Mouse (Mus musculus) urinary bladder, postnatal 25 days (tissue): ENCODE data around the gene Myf5.

Source experiments
- DNase-seq: peaks from one replicate; pipeline ENCODE4 v3.0.0; 2022; ENCODE audit warnings: low spot score

Myf5 gene

DNA sequence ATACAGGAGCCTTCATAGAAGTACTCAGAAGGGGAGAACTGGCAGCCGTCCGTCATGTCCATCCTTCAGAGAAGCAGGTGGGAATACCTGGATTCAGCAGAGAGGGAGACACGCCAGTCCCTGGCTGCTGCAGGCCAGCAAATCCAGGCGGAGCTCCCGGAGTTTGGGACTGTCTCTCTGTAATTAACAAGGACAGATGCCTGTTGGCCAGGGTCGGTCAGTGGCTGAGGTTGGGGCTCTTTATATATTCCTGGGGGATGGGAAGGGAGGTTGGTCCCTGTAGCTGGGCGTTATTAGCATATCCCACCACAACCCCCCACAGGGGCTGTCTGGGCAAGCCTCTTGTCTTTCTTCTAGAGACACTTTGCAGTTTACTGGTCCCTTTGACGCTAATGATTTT is at the start of gene Myf5:
Gene Myf5, minus strand, starts transcription at position 265 of the 400 bp plus-strand sequence.
- DNase-seq = no peak

DNA sequence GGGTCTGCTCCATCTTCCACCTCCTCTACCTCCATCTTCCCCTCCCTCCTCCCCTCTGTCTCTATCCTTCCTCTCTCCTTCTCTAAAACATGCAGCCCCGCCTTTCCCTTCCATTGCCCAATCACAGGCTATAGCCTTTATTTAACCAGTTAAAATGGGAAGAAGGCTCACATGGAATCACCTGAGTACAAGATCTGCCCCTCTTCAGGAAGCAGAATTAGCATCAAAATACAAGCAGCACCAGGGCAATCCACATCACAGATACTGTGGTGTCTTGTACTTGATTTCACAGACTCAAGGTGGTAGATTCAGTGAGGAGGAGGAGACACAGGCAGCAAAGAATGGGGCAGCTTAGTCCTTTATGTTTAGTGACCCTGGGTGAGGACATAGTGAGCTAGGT is 42.8 kb upstream of the Myf5 start:
- DNase-seq = no peak

DNA sequence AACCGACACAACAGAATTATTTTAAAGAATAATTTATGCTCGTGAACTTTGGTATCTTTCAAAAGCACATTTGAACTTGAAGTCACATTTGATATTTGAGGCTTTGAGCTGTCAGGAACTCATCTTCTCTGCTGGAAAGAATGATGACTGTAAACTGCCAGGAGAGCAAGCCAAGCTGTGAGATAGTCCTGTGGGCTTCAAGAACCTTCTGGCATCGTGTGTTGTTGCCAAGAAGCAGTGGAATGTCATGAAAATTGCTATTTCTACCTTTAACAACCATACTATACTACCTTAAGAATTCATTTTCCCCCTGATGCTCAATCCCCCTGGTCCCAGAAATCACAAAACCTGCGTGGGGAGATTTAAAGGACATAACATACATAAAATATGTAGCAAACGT is 33.3 kb upstream of the Myf5 start:
- no peak for DNase-seq

DNA sequence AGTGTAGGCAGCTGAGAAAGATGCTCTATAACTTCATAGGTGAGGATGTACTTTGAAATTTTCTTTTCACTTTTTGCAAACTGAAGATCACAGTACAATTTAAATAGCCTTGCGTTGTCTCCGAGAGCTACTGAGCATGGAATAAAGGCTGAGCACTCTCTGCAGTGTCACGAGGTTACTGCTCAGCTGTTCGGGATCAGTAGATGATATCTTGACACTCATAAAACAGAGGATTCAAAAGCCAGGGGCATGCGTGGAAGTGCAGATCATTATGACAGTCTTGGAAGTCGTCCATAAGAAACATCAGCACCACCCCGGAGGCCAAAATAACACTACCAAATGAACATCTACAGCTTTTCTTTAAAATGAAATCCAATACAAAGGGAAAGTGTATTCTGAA is 30.7 kb upstream of the Myf5 start:
- DNase-seq = no peak

DNA sequence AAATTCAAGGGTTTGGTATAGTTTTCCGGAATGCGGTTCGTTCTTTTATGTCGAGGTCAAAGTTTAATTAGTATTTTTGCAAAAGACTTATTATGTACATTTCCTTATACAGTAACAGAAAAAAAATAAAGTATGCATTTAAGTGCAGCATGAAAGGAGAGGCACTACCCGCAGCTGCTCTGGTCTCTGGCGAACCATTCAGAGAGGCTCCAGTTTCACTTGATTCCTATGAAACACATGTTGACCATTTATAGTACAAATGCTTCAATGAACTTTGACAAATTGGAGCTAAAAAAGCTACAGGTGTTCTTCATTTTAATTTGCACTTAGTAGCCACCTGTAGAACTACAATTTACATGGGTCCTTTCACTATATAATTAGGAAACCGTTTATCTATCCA is 28.8 kb upstream of the Myf5 start:
- DNase-seq = no peak

DNA sequence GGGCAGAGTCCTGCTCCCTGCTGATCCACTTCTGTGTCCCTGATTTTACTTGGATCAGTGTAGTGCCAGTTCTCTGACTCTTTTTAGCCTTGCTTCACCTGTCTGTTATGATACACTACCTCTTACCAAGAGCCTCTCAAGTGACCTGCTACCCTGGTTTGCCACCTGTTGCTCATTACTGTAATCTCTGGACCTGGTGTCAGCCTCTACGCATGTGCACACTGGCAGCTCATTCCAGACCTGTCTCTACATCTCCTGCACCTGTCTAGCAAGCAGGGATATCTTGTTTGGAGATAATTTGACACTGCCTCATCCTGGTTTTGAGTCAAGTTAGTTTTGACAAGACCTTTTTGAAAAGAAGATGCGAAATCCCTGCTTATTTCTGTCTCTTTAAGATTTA is 20.5 kb upstream of the Myf5 start:
- no peak for DNase-seq

DNA sequence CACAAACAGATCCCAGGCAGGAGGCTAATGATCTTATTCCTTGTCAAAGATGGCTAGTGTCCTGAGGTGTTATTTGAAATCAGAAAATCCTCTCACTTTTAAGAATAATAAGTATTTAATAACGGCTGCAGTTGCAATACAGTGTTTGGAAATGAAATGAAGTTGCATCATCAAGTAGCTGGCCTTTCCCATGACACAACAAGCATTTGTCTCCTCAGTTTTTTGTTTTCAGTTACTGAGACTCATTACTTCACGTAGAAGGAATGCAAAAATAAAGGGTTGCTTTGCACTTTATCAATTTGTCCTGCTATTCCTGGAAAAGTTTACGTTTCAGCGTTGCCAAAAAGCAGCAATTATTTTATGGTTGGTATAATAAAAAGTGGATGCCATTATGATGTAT is 17.5 kb upstream of the Myf5 start:
- DNase-seq = no peak

DNA sequence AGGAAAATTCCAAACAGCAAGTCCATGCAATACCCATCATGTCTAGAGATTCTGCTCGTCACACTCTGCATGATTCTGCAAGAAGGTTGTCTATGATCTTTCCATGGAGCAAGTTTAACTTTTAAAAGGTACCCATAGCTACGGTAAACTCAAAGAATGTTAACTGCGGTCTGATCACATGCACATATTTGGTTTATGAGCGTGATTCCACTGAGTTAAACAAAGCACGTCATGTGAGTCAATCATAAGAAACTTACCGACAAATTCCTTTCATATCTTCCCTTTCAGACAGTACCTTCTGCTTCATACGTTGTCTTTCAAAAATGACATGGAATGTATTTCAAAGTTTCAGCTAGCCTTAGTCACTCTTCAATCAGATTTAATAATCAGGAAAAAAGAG is 16.3 kb upstream of the Myf5 start:
- no peak for DNase-seq

DNA sequence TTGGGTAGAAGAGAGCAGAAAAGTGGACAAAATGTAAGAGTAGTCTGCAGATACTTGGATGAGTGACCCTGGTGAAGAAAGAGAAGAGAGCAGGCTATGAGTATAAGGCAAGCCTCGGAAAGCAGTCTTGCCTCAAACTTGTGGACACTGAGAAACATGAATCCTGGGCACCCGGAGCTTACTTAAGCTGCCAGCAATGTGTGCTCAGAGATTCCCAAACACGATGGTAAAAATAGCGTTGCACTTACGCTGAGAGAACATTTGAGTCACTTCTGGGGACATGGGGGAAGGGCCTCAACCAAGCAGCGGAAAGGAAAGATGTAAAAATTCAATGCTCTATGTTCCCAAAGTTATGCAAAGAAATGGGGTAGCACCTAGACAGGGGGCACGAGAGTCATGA is 13.7 kb upstream of the Myf5 start:
- DNase-seq = no peak

DNA sequence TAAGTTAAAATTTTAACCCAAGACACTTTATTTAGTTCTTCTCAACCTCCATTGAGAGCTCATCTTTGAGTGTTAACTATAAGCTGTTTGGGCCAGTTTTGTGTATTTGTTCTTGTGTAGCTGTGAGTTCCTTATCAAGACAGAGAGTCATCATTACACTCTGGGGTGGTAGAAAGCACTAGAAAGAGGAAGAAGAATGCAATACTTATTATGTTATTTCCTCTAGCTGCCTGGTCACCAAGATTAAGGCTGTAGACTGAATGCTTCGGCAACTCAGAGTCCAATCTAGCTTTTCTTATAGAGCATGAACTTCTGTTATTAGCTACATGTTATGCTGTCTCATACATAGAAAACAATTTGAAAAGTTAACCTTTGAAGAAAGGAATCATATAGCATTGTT is 10.5 kb upstream of the Myf5 start:
- no peak for DNase-seq

DNA sequence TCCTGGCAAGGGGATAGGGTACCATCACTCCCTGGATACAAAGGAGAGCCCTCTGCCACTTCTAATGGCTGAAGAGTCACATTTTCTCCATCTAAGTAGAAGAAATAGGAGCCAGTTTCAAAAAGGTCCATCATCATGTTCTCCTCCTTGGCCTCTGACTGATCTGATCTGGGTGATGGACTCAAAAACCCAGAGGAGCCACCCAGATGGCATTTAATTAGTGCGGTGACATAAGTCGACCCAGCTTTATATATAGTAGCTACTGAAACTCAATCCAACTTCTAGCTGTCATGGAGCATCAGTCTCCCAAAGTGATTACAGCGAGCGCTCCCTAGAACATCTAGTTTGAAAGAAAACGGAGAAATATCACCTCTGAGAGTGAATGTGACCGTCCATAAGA is 8.6 kb upstream of the Myf5 start, which contains the start of gene Myf6:
Gene Myf6, minus strand, starts transcription at position 170 of the 400 bp plus-strand sequence.
- no peak for DNase-seq

DNA sequence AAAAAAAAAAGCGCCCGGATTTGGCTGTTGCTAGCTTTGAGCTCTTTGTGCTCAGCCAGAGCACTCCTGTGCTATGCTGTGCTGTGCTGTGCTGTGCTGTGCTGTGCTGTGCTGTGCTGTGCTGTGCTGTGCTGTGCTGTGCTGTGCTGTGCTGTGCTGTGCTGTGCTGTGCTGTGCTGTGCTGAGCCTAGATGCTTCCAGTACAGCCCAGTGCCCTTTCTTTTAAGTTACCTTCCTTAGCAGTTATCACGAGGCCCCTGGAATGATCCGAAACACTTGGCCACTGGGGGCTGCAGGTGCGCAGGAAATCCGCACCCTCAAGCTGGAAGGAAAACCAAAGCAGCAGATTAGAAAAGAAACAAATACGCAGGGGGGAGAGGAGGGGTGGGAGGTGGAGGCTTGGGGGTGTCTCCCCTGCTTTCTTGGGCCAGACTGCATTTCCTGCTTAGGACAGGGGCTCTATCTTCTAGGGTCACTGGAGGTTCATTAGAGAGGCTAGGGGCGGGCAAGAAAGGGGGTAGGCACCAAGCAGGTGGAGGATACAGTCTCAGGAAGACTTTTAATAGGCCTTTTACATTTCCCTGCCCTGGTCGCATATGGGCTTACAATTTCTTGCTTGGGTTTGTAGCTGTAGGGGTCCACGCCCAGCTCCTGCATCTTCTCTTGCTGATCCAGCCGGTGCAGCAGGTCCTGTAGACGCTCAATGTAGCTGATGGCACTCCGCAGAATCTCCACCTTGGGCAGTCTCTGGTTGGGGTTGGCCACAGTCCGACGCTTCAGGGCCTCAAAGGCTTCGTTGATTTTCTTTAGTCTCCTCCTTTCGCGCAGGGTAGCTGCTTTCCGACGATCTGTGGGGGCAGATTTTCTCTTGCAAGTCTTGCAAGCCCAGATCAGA is 7.9 kb upstream of the Myf5 start:
- no peak for DNase-seq

DNA sequence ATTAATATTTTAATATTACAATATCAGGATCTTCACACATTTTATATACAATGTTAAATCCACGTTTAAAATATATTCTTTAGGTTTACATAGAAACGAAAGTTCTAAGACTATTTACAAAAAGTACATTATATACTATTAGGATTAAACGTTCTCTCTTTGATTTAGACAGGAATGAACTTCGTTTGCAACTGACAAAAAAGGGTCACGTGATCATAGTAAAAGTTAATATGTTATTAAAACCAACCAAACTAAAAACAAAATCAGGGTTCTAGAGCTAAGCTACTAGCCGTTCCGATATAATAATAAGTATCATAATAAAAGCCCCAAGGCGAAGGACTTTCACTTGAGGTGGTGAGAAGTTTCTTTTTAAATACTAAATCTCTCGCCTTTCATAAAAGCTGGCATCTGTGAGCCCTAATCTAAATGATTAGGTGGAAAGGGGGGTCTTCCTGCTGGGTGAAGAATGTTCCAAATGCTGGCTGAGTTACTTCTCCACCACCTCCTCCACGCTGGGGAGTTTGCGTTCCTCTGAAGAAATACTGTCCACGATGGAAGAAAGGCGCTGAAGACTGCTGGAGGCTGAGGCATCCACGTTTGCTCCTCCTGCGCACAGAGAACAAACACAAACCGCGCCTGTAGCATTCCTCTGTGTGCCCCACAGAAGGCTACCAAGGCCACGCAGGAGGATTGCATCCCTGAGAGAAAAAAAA is 7.1 kb upstream of the Myf5 start:
- no peak for DNase-seq

DNA sequence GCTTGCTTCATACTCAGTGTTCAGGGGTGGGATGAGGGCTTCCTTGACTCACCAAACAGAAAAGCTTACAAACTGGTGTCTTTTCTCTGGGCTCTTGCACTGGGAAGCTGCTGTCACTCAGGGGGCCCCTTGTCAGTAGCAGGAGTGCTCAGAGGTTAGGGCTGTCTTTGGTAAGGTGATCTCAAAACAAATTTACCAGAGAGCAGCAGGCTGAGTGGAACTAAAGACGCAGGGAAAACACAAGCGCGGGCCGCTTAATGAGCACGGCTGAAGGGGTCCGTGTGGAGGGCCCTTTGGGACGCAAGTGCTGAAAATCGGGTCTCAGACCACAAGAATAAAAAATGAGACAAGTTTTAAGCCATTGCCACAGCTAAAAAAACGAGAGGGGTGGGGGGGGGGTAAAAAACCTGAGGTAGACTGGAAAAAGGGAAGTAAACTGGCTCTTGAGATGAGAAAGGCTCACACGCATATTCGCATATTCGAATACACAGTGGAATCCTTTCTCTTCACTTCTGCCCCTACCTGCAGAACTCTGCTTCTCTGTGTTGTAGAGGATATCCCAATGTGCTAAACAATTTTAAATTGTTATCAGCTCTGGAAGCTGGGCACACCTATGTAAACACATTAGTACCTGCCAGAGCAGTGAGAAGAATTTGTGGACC is 2.9 kb upstream of the Myf5 start:
- no peak for DNase-seq

DNA sequence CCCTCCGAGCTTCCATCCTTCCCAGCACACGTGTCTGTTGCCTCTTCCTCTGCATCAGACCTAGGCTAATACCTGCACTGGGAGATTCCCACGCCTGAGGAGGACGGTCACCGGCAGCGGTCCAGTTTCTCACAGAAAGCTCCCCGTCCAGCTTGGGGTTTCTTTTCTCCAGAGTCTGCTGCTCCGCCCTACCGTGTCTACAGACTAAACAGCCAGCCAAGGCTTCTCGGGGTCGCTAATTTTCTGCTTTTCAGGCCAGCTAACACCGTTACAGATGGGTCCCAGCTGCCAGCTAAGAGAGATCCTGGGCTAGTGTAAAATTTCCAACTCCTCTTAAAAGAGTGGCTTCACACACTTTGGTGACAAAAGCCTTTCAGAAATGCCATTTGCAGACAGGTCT is 836 bp upstream of the Myf5 start:
- DNase-seq = no peak

DNA sequence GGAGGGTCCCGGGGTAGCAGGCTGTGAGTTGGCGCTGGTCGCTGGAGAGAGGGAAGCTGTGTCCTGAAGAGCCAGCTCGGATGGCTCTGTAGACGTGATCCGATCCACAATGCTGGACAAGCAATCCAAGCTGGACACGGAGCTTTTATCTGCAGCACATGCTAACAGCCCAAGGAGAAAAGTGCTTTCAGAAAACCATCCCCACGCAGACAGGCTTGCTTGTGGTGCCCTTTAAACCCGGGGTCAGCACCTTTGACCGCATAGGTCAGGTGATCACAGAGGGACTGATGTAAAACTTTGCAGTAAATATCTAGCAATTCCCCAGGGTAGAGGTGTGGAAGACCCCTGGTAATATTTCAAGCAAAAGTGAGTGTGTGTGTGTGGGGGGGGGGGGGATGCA is 1.9 kb downstream of the Myf5 start:
- no peak for DNase-seq

DNA sequence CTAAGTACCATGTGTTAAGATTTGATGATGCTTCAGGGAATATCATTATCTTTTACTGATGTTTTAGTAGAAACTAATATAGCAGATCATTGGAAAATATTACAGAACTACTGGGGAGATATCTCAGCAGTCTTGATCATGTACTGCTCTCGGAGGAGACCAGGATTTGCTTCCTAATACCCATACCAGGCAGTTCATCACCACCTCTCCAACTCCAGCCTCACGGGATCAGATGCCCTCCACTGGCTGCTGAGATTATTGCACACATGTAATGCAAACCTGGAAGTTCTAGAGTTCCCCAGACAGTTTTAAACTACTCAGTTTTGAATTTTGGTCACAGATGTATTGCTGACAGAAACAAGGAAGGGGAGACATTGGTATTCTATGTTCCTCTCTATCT is 12.4 kb downstream of the Myf5 start:
- DNase-seq = no peak

DNA sequence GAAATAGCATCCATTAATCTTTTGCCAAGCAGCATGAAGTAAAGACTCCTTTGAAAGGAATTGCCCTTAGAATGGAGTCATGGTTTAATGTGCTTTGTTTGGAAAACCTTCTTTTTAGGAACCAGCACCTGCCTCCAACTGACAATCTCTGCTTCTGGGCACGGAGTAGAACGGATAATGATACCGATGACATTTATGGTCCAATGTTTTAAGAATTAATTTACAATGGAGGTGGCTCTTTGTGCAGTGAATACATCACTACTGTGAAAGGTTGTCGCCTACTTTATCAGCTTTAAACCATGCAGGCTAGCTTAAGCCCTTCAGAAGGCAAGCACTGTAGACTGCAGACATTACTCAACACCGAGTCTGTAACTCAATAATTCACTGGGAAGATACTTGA is 14.2 kb downstream of the Myf5 start:
- no peak for DNase-seq

DNA sequence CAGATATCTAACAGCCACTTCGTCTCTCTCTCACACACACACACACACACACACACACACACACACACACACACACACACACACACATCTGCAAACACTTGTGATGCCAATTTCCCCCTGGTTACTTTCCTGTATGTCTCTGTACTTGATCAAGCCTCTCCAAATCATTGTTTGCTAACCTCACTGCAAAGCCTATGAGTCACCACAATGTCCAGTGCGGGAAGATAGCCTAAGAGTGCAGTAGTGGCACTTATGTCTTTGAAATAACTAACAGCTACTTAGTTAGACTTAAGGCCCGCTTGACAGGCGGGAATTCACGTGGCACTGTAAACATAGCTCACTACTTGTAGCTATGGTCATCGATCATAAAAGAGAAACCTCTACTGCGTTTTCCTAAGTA is 18.1 kb downstream of the Myf5 start:
- DNase-seq = no peak

DNA sequence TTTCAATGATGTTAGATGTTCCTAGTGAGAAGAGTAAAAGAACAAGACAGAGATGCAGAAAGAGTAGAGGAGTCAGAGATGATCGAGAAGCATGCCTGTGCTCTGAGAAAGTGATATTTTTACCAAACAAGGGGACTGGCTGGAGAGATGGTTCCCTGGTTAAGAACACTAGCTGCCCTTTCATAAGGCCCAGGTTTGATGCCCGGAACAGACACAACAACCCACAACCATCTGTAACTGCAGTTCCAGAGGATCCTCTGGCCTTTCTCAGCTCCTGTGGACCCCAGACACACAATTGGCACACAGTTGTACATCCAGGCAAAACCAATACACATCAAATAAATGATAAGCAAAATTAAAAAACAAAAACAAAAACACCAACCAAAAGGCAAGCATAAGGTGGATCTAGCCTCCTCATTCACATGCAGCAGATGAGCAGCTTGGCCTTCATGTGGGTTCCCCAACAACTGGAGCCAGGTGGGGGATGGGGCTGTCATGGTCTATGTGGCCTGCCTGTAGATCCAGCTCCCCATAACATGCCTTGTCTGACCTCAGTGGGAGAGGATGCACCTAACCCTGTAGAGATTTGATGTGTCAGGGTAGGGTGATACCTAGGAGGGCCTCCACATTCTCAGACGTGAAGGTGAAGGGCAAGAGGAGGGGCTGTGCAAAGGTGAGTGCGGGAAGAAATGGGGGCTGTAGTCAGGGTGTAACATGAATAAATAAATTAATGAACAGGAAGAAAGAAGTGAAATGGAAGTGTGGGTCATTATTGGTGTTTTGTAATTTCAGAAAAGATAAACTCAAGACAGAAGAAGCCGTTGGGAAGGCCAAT is 36.2 kb downstream of the Myf5 start:
- no peak for DNase-seq

DNA sequence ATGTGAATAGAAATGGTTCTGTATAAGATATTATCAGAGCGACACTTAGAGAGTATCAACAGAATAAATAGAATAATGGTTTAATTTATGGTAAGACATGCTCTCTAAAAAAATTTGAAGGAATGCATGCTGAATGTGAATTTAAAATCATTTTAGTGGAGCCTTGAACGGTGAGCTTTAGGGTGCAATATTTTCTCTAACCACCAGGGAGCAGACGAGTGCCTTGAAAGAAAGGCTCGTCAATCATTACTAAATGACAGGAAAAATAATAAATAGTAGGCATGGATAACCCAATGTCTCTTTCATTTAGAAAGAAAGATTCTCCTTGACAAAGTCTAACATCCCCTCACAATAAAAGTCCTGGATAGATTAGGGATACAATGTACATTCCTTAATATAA is 43.2 kb downstream of the Myf5 start:
- DNase-seq = peak; percentile 8

DNA sequence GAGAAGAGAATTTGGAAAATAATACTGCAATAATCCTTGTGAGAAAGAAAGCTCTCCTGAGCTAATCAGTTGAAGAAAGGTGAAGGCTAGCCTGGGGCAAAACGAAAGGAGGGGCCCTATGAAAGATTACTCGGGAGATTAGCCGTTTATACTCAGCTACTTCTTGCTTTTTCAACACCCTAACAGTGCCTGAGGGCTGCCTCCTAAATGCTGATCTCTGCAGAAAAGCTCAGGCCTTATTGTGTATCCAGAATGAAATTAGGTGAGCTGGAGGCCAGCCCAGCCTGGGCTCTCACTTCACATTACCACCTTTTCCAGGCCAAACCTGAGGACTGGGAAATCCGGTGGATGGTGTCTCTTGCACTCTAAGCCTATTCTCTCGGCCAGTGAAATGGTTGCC is 49.0 kb downstream of the Myf5 start:
- DNase-seq = no peak
